Mouse (Mus musculus) erythroblast, embryonic 14.5 days (primary cell): ENCODE measurements around the gene Mgst2. TPM values are rescaled to one million over a fixed set of nuclear protein-coding genes. Genes with fewer than 3 reads are reported as not detected.

Source experiments
- H3K27me3 ChIP-seq: 2 replicates; pipeline ENCODE4 v1.6.1; 2012; ENCODE audit warnings: inconsistent platforms; ENCODE audit not compliant: control insufficient read depth
- H3K36me3 ChIP-seq: 2 replicates; pipeline ENCODE4 v1.6.1; 2012; ENCODE audit warnings: mild to moderate bottlenecking, inconsistent platforms; ENCODE audit not compliant: control insufficient read depth
- H3K4me1 ChIP-seq: 2 replicates; pipeline ENCODE4 v1.6.1; 2012; ENCODE audit warnings: inconsistent platforms; ENCODE audit not compliant: control insufficient read depth
- H3K4me3 ChIP-seq: replicated peaks from 2 replicates; pipeline ENCODE3; 2012; ENCODE audit warnings: moderate library complexity, mild to moderate bottlenecking, inconsistent platforms
- H3K9me3 ChIP-seq: 2 replicates; pipeline ENCODE4 v1.6.1; 2012; ENCODE audit warnings: low read length, inconsistent platforms, mixed read lengths; ENCODE audit not compliant: control insufficient read depth
- GATA1 ChIP-seq: IDR thresholded peaks from 2 replicates; pipeline ENCODE4 v1.6.1; 2012; ENCODE audit warnings: low read length, inconsistent platforms, mixed read lengths
- TAL1 ChIP-seq: IDR thresholded peaks from 3 replicates; pipeline ENCODE4 v1.6.1; 2012; ENCODE audit warnings: low read length, inconsistent platforms, mixed read lengths
- polyA plus RNA-seq: library from polyadenylated mRNA; stranded (reverse); fragments of >175 nt; gene quantifications from 2 replicates; pipeline ENCODE4 v1.2.3, GENCODE M21; 2012

The Mgst2 gene
- polyA plus RNA-seq, 1 experiment, result not detected

DNA sequence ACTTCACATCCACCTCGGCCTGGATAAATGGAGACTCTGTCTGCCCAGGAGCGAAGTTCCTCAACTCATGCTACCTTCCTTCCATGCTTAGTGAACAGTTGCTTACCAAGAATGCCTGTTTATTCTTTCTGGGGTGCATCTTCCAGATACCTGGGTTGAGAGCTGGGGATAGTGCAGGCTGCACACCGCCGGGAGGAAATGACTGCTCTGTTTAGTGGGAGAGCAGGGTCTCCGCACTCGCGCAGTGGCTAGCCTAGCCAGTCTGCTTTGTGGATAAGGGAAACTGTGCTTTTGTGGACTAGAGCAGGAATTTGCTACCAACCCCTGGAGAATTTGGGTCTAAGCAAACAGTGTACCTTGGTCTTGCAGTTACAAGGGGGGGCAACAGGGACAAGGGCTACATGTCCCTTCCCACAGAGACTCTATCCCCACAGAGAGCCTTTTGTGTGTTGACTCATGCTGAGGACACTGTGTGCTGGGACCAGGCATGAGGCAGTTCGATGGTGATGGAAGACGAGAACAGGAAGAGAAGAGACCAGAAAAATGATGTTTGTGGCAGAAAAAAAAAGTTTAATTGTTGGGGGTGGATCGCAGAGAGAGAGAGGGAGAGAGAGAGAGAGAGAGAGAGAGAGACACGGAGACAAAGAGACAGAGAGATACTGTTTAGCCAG lies 1.9 kb downstream of the Mgst2 start:
- no peaks in the 10 kb centered on the region for H3K27me3 ChIP-seq
- TF ChIP-seq TAL1 (no peak), GATA1 (no peak)
- H3K4me3 ChIP-seq, result peak overlapping the region; percentile 1
- peaks cover 36% of the 10 kb centered on the region for H3K4me1 ChIP-seq
- no peaks in the 10 kb centered on the region for H3K9me3 ChIP-seq
- no peaks in the 10 kb centered on the region for H3K36me3 ChIP-seq

DNA sequence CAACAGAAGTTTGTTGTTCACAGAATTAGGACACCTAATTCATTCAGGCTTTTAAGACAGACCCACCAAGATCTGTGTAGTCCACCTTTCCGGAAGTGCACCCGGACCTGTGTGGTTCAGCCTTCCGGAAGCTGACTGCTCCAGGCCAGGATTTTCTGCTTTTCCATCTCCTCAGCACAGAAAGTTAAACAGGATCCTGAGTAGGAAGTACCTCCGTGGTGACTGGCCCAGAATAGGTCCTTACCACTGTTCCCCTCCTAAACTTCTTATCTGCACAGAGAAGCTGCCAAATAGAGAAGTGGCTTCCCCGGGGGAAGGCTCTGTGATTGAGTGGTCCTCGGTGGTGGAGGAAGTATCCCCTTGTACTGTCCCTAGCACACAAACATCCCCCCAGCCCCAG lies 2.4 kb downstream of the Mgst2 start:
- no peak for TF ChIP-seq GATA1
- TF ChIP-seq TAL1, result no peak
- Histone ChIP-seq H3K4me3 (no peak overlapping the region), H3K9me3 (no peaks in the 10 kb centered on the region), H3K4me1 (peaks cover 36% of the 10 kb centered on the region), H3K36me3 (no peaks in the 10 kb centered on the region), H3K27me3 (no peaks in the 10 kb centered on the region)

DNA sequence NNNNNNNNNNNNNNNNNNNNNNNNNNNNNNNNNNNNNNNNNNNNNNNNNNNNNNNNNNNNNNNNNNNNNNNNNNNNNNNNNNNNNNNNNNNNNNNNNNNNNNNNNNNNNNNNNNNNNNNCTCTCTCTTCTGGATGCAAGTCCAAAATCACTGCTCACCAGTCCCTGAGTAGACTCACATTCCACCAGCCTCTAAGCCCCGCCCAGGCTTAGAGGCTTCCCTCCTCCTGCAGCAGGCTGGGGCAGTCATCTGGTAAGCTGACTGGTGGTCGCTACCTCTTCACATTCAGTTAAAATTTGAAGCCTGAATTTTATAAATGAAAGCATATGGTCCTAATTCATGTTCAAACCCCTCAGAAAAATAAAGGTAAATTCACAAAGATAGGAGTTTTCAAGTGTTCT lies 8.4 kb downstream of the Mgst2 start:
- Histone ChIP-seq H3K9me3 (no peaks in the 10 kb centered on the region), H3K4me1 (peaks cover 52% of the 10 kb centered on the region), H3K36me3 (peaks cover 6% of the 10 kb centered on the region; the same call in 1 of the 2 replicates), H3K4me3 (no peak overlapping the region), H3K27me3 (no peaks in the 10 kb centered on the region)
- TF ChIP-seq TAL1 (no peak), GATA1 (no peak)

DNA sequence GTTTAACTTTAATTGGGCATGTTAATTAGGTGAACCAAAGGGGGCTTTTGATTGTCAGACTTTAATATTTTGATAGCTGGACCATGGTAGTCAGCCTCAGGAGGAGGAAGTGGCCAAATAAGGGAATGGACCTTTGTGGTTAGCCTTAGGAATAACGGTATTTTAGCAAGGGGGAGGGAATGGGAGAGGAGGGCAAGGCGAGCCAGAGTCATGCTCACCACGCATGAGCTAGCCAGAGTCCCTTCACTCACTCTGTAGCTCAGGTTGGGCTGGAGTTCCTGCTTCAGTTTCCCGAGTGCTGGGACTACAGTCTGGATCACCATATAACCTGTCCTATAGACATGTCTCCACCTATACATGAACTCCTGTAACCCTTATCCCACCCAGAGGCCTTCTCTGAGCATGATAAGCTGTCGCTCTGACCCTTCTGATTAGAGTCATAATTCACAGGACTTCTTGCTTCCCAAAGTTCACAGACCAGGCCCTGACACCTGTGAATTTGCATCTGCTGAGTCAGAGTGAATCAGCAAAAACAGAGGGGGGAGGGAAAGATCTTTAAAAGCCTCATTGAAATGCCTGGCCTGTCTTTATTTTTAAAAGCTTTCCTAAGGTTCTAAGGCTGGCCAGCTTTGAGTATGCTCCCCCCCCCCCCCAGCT lies 10.4 kb downstream of the Mgst2 start:
- H3K36me3 ChIP-seq, result peaks cover 6% of the 10 kb centered on the region; the same call in 1 of the 2 replicates
- peaks cover 63% of the 10 kb centered on the region for H3K4me1 ChIP-seq
- H3K27me3 ChIP-seq, result no peaks in the 10 kb centered on the region
- H3K4me3 ChIP-seq, result peak overlapping the region; percentile 38
- no peaks in the 10 kb centered on the region for H3K9me3 ChIP-seq
- TF ChIP-seq TAL1 (no peak), GATA1 (no peak; the same call in 1 of the 2 replicates)

DNA sequence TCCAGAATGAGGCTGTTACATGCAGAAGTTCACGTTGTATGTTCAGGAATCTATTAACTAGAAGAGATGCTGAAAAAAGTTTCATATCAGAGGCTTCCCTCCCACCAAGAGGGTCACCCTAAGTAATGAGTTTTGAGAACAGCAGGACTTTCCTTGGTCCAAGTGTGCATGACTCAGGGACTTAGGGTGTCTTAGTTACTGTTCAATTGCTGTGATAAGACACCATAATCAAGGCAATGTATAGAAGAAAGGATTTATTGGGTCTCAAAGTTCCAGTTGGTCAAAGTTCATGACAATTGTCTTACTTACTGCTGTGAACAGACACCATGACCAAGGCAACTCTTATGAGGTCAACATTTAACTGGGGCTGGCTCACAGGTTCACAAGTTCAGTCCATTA lies 10.9 kb downstream of the Mgst2 start:
- peaks cover 6% of the 10 kb centered on the region; the same call in 1 of the 2 replicates for H3K36me3 ChIP-seq
- H3K27me3 ChIP-seq, result no peaks in the 10 kb centered on the region; the same call in 1 of the 2 replicates
- no peak overlapping the region for H3K4me3 ChIP-seq
- peaks cover 63% of the 10 kb centered on the region for H3K4me1 ChIP-seq
- H3K9me3 ChIP-seq, result no peaks in the 10 kb centered on the region
- no peak for TF ChIP-seq TAL1
- no peak for TF ChIP-seq GATA1

DNA sequence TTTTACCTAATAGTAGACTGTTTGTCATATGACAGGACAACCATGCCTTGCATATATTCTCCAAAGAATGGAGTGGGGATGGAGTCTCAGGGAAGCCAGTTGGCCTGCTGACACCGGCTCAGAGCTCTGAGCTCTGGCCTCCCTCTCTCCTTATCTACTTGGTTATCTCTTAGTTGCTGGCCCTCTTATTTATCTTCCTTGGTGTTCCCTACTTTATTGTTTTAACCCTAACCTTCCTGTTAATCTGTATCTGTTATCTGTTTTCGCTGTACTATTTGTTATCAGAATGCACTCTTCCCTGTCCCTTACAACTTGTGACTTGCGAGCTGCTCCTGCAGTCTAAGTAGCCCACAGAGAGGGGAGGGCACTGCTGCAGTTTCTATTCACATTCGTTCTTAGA lies 12.5 kb downstream of the Mgst2 start:
- H3K27me3 ChIP-seq, result peaks cover 3% of the 10 kb centered on the region
- peak; percentile 13; the same call in 1 of the 2 replicates for TF ChIP-seq GATA1
- TF ChIP-seq TAL1, result no peak
- H3K4me1 ChIP-seq, result peaks cover 63% of the 10 kb centered on the region

DNA sequence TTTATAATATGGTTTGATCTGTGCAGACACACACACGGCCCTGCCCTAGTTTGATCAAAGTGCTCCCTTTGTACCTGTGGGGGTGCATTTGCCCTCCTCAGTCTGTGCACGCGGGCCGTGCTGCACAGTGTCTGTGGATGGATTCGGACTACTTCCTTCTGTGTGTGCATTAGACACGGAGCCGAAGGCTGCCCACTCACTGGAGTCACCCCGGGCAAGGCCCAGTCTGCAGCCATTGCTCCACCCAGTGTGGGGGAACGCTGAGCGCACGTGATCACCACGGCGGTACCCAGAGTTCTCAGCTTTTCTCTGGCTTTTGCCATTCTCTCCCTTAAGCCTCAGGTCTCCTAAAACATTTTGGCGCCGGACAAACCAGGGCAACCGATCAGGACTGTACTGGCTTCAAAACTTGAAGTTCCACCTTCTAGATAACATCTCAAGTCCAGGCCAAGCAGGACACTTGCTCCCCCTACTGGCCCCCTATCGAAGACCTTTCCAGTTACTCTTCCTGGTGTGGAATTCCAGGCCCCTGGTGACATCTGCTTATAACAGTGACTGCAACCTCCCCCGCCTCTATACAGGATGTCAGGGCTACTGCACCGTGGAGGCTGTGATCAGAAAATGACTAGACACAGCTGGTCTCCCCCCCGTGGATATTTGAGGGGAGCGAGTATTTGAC lies 13.4 kb downstream of the Mgst2 start:
- H3K4me3 ChIP-seq, result no peak overlapping the region
- TF ChIP-seq TAL1 (no peak), GATA1 (no peak)
- H3K9me3 ChIP-seq, result no peaks in the 10 kb centered on the region
- peaks cover 61% of the 10 kb centered on the region for H3K4me1 ChIP-seq
- peaks cover 3% of the 10 kb centered on the region for H3K27me3 ChIP-seq
- H3K36me3 ChIP-seq, result peaks cover 6% of the 10 kb centered on the region; the same call in 1 of the 2 replicates

More for the DNA sequence above, 12.5 kb downstream of the Mgst2 start:
- Histone ChIP-seq H3K36me3 (peaks cover 6% of the 10 kb centered on the region; the same call in 1 of the 2 replicates), H3K4me3 (no peak overlapping the region), H3K9me3 (no peaks in the 10 kb centered on the region)

DNA sequence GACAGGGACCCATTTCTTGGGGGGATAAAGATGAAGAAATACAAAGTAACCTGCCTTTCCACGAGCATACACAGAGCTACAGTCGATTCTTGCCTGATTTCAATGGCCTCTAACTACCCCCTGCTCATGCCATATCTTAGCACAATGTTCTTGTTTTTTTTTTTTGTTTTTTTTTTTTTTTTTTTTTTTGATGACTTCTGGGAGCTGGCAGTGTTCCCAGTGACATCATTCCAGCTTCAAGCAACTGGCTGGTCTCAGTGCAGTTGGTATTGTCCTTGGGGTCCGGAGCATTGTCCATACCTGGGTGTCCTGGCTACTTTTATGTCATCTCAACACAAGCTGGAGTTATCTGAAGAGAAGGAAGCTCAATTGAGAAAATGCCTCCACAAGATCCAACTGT lies 14.8 kb downstream of the Mgst2 start:
- H3K4me3 ChIP-seq, result no peak overlapping the region
- H3K9me3 ChIP-seq, result no peaks in the 10 kb centered on the region
- TF ChIP-seq GATA1 (no peak), TAL1 (no peak)
- H3K27me3 ChIP-seq, result peaks cover 6% of the 10 kb centered on the region
- peaks cover 6% of the 10 kb centered on the region; the same call in 1 of the 2 replicates for H3K36me3 ChIP-seq
- peaks cover 48% of the 10 kb centered on the region for H3K4me1 ChIP-seq

DNA sequence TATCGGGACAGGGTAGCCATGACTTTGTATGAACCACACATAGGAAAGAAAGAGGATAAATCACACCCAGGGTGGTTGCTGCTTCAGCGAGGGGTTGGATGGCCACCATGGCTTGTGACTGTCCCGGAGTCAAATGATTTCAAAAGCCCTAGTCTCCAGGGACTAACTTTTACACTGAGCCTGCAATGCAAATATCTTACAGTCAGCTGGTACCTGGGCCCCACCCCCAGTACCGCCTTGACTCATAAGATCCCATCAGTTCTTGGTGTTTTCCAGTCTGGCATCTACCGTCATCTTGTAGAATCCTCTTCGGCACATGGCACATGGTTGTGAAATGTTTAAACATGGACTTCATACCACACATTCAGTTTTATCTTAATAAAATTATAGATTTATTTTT lies 25.4 kb downstream of the Mgst2 start:
- no peaks in the 10 kb centered on the region for H3K27me3 ChIP-seq
- 0 out of 2 replicates have a peak, but pooled peaks cover 3% of the 10 kb centered on the region for H3K9me3 ChIP-seq
- peaks cover 7% of the 10 kb centered on the region for H3K36me3 ChIP-seq
- H3K4me1 ChIP-seq, result peaks cover 23% of the 10 kb centered on the region
- TF ChIP-seq TAL1, result no peak
- TF ChIP-seq GATA1, result no peak
- no peak overlapping the region for H3K4me3 ChIP-seq
